Mouse (Mus musculus) MEL (cell line): ENCODE data around the gene Il31. TPM values are rescaled to one million over a fixed set of nuclear protein-coding genes. Genes with fewer than 3 reads are reported as not detected.

Experiments used
- DNase-seq: peaks from one replicate; pipeline ENCODE4 v3.0.0; 2011; ENCODE audit warnings: low read depth, low spot score
- H3K27ac ChIP-seq: 2 replicates; pipeline ENCODE4 v1.5.1; 2012; ENCODE audit warnings: low read depth, mild to moderate bottlenecking, control low read depth, low read length, moderate library complexity; ENCODE audit not compliant: control insufficient read depth
- H3K27me3 ChIP-seq, 2 experiments: fragments of 150-350 bp in 1 of 2; sonication (generic) in 1 of 2; 2 replicates each; pipeline ENCODE4 v1.6.1; 2012; ENCODE audit warnings: low read length in 2 of 2, mild to moderate bottlenecking in 2 of 2, improper control_type of control experiment in 1 of 2, moderate library complexity in 1 of 2; ENCODE audit not compliant: insufficient read depth in 2 of 2, control insufficient read depth in 1 of 2
- H3K36me3 ChIP-seq, 2 experiments: 2 replicates each; pipeline ENCODE4 v1.6.1; 2012 to 2014; ENCODE audit warnings: low read length in 2 of 2, improper control_type of control experiment in 1 of 2, inconsistent platforms in 1 of 2, mild to moderate bottlenecking in 1 of 2; ENCODE audit not compliant: insufficient read depth in 2 of 2, control insufficient read depth in 1 of 2
- H3K4me1 ChIP-seq, 2 experiments: fragments of 150-350 bp in 1 of 2; sonication (generic) in 1 of 2; 2 replicates each; pipeline ENCODE4 v1.6.1; 2012; ENCODE audit warnings: low read length in 2 of 2, improper control_type of control experiment in 1 of 2, mild to moderate bottlenecking in 1 of 2; ENCODE audit not compliant: insufficient read depth in 2 of 2, control insufficient read depth in 1 of 2
- H3K4me3 ChIP-seq, 2 experiments: fragments of 150-350 bp in 1 of 2; sonication (generic) in 1 of 2; 2 replicates each; pipeline ENCODE4 v1.5.1; 2012; ENCODE audit warnings: low read depth in 2 of 2, low read length in 2 of 2, mild to moderate bottlenecking in 2 of 2, moderate library complexity in 2 of 2, control low read depth in 1 of 2, improper control_type of control experiment in 1 of 2; ENCODE audit not compliant: control insufficient read depth in 1 of 2, insufficient read depth in 1 of 2
- H3K79me2 ChIP-seq: 2 replicates; pipeline ENCODE4 v1.6.1; 2012; ENCODE audit warnings: mild to moderate bottlenecking, low read length, moderate library complexity; ENCODE audit not compliant: control insufficient read depth, poor library complexity, insufficient read depth
- H3K9ac ChIP-seq: 2 replicates; pipeline ENCODE4 v1.6.1; 2012; ENCODE audit warnings: low read depth, mild to moderate bottlenecking, control low read depth, low read length, moderate library complexity; ENCODE audit not compliant: control insufficient read depth, poor library complexity, severe bottlenecking
- H3K9me3 ChIP-seq: fragments of 150-350 bp; sonication (generic); replicated peaks from 2 replicates; pipeline ENCODE4 v1.6.1; 2012; ENCODE audit warnings: mild to moderate bottlenecking, low read length, improper control_type of control experiment, moderate library complexity; ENCODE audit not compliant: insufficient read depth
- CHD2 ChIP-seq: IDR thresholded peaks from 2 replicates; pipeline ENCODE4 v1.6.1; 2011; ENCODE audit warnings: low read length, improper control_type of control experiment
- E2F4 ChIP-seq: IDR thresholded peaks from 2 replicates; pipeline ENCODE4 v1.6.1; 2011; ENCODE audit warnings: low read depth, low read length, improper control_type of control experiment, borderline replicate concordance
- ETS1 ChIP-seq: IDR thresholded peaks from 2 replicates; pipeline ENCODE4 v1.6.1; 2012; ENCODE audit warnings: low read depth, mild to moderate bottlenecking, inconsistent platforms, low read length, improper control_type of control experiment, moderate library complexity
- GATA1 ChIP-seq: IDR thresholded peaks from 2 replicates; pipeline ENCODE4 v1.6.1; 2011; ENCODE audit warnings: low read depth, low read length, improper control_type of control experiment
- HCFC1 ChIP-seq: IDR thresholded peaks from 2 replicates; pipeline ENCODE4 v1.6.1; 2012; ENCODE audit warnings: low read depth, mild to moderate bottlenecking, inconsistent platforms, low read length, improper control_type of control experiment, moderate library complexity
- JUND ChIP-seq: IDR thresholded peaks from 2 replicates; pipeline ENCODE4 v1.6.1; 2011; ENCODE audit warnings: low read depth, mild to moderate bottlenecking, improper control_type of control experiment, low read length
- KAT2A ChIP-seq: conservative IDR thresholded peaks from 2 replicates; pipeline ENCODE4 v1.6.1; 2012; ENCODE audit warnings: low read depth, low read length, improper control_type of control experiment, inconsistent platforms
- MAFK ChIP-seq: IDR thresholded peaks from 2 replicates; pipeline ENCODE4 v1.6.1; 2011; ENCODE audit warnings: low read depth, mild to moderate bottlenecking, low read length, improper control_type of control experiment, borderline replicate concordance
- MAX ChIP-seq: IDR thresholded peaks from 2 replicates; pipeline ENCODE4 v1.6.1; 2011; ENCODE audit warnings: low read length, improper control_type of control experiment
- MAZ ChIP-seq: IDR thresholded peaks from 2 replicates; pipeline ENCODE4 v1.6.1; 2012; ENCODE audit warnings: low read depth, mild to moderate bottlenecking, inconsistent platforms, low read length, improper control_type of control experiment
- MYB ChIP-seq: IDR thresholded peaks from 2 replicates; pipeline ENCODE4 v1.6.1; 2011; ENCODE audit warnings: mild to moderate bottlenecking, low read depth, low read length, improper control_type of control experiment
- POLR2A ChIP-seq, 2 experiments: IDR thresholded peaks; 2 replicates each; pipeline ENCODE4 v1.6.1; 2011 to 2012; ENCODE audit warnings: low read length in 2 of 2, mild to moderate bottlenecking in 2 of 2, control low read depth in 1 of 2, improper control_type of control experiment in 1 of 2, low read depth in 1 of 2, moderate library complexity in 1 of 2; ENCODE audit not compliant: control insufficient read depth in 1 of 2, insufficient read depth in 1 of 2, poor library complexity in 1 of 2
- POLR2AphosphoS2 ChIP-seq: IDR thresholded peaks from 2 replicates; pipeline ENCODE4 v1.6.1; 2011; ENCODE audit warnings: low read length, improper control_type of control experiment
- RCOR1 ChIP-seq: IDR thresholded peaks from 2 replicates; pipeline ENCODE4 v1.6.1; 2012; ENCODE audit warnings: low read depth, mild to moderate bottlenecking, inconsistent platforms, low read length, improper control_type of control experiment
- SMC3 ChIP-seq: IDR thresholded peaks from 2 replicates; pipeline ENCODE4 v1.6.1; 2011; ENCODE audit warnings: low read depth, low read length, improper control_type of control experiment
- TAL1 ChIP-seq: IDR thresholded peaks from 2 replicates; pipeline ENCODE4 v1.6.1; 2012; ENCODE audit warnings: mild to moderate bottlenecking, inconsistent platforms, low read length, moderate library complexity, mixed read lengths
- USF1 ChIP-seq: IDR thresholded peaks from 2 replicates; pipeline ENCODE4 v1.6.1; 2014; ENCODE audit warnings: low read depth, mild to moderate bottlenecking, inconsistent platforms, low read length, improper control_type of control experiment, moderate library complexity
- USF2 ChIP-seq, 2 experiments: IDR thresholded peaks; 2 replicates each; pipeline ENCODE4 v1.6.1; 2011 to 2012; ENCODE audit warnings: improper control_type of control experiment in 2 of 2, low read length in 2 of 2, borderline replicate concordance in 1 of 2, inconsistent platforms in 1 of 2, low read depth in 1 of 2, mild to moderate bottlenecking in 1 of 2; ENCODE audit not compliant: insufficient read depth in 1 of 2
- ZKSCAN1 ChIP-seq: IDR thresholded peaks from 2 replicates; pipeline ENCODE4 v1.6.1; 2012; ENCODE audit warnings: low read depth, mild to moderate bottlenecking, inconsistent platforms, low read length, improper control_type of control experiment, moderate library complexity
- ZMIZ1 ChIP-seq: IDR thresholded peaks from 2 replicates; pipeline ENCODE4 v1.6.1; 2012; ENCODE audit warnings: low read depth, mild to moderate bottlenecking, inconsistent platforms, low read length, improper control_type of control experiment, moderate library complexity
- ZNF384 ChIP-seq: IDR thresholded peaks from 2 replicates; pipeline ENCODE4 v1.6.1; 2012; ENCODE audit warnings: low read depth, mild to moderate bottlenecking, inconsistent platforms, low read length, improper control_type of control experiment
- polyA plus RNA-seq, 2 experiments: library from polyadenylated mRNA; stranded (reverse) in 1 of 2; unstranded in 1 of 2; fragments of >175 nt in 1 of 2; fragments of >200 nt in 1 of 2; gene quantifications; 2 replicates each; pipeline versions ENCODE4 v1.2.1 to v1.2.4; 2012; ENCODE audit warnings: low replicate concordance in 2 of 2, low read depth in 1 of 2; ENCODE audit not compliant: insufficient read length in 2 of 2, insufficient read depth in 1 of 2, missing spikeins in 1 of 2
- total RNA-seq: library from RNA; depleted of rRNA; stranded (reverse); fragments of 300-350 nt; gene quantifications from 2 replicates; pipeline ENCODE4 v1.2.3, GENCODE M21; 2012

Il31 gene
- total and polyA plus RNA-seq, 3 experiments, result not detected

DNA sequence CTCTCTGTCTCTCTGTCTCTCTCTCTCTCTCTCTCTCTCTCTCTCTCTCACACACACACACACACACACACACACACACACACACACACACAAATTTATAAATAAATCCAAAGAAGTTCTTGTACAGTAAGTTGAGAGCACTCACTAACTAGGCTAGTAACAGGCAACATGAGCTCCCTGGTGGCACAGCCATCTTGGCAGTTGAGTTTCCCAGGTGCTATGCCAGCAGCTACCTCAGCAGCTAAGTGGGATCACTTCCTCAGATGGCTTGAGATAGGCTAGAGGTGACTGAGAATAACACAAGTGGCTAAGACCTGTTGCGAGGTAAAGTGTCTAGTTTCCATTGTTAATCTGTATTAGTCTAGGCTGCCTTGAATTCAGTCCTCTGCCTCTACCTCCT lies 50.0 kb downstream of the Il31 start:
- TF ChIP-seq POLR2AphosphoS2 (no peak), HCFC1 (no peak), ZNF384 (no peak), RCOR1 (no peak), ETS1 (no peak), SMC3 (no peak), CHD2 (no peak), ZMIZ1 (no peak), MAZ (no peak), JUND (no peak), ZKSCAN1 (no peak), MAX (no peak), USF1 (no peak), MYB (no peak), MAFK (no peak)
- Histone ChIP-seq H3K36me3 (peaks cover 0 to 6% of the 10 kb centered on the region in 2 experiments; a peak in 1 of 4 replicates), H3K4me3 (no peak overlapping the region), H3K27me3 (no peaks in the 10 kb centered on the region), H3K27ac (no peak overlapping the region), H3K4me1 (no peaks in the 10 kb centered on the region), H3K79me2 (no peaks in the 10 kb centered on the region), H3K9ac (no peak overlapping the region), H3K9me3 (no peaks in the 10 kb centered on the region)
- DNase-seq, result no peak

DNA sequence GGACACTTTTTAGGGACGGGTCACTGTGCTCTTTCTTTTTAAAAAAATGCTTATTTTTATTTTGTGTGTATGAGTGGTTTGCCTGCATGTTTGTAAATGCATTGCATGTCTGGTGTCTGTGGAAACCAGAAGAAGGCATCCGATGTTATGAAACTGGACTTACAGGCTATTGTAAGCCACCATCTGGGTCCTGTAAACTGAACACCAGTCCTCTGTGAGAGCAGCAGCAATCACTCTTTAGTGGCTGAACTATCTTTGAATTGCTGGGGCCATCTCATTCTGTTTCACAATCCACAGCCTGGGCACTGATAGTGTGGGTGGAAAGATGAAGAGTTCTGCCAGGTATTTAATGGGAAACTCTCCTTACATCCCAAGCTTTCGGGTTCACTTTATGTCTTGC lies 50.9 kb downstream of the Il31 start:
- Histone ChIP-seq H3K4me1 (no peaks in the 10 kb centered on the region), H3K79me2 (no peaks in the 10 kb centered on the region), H3K9me3 (no peaks in the 10 kb centered on the region), H3K27me3 (no peaks in the 10 kb centered on the region), H3K4me3 (no peak overlapping the region), H3K36me3 (peaks cover 0 to 6% of the 10 kb centered on the region in 2 experiments; a peak in 1 of 4 replicates), H3K27ac (no peak overlapping the region), H3K9ac (no peak overlapping the region)
- no peak for DNase-seq
- TF ChIP-seq GATA1 (no peak), TAL1 (no peak), POLR2A (IDR thresholded peaks at IDR 0.05; ENCODE audit: control insufficient read depth in 1 of 2, insufficient read depth in 1 of 2, low read depth in 1 of 2, low read length in 2 of 2, poor library complexity in 1 of 2) (no peak), RCOR1 (no peak), KAT2A (no peak), MYB (no peak), CHD2 (no peak), USF2 (IDR thresholded peaks at IDR 0.05; ENCODE audit: borderline replicate concordance in 1 of 2, insufficient read depth in 1 of 2, low read depth in 1 of 2, low read length in 2 of 2) (no peak), ETS1 (no peak), MAX (no peak), E2F4 (no peak)
